Mouse (Mus musculus): ENCODE measurements around the gene Faap24.

GRCm38 (mm10) chr7:35388694-35389093, 7.9 kb downstream of the Faap24 start:
- TF ChIP-seq ZC3H11A (IDR thresholded peaks at IDR 0.05; ENCODE audit: borderline replicate concordance, low read depth, low read length) (no peak), ZNF384 (IDR thresholded peaks at IDR 0.05; ENCODE audit: low read depth, low read length) (no peak), MAFK (IDR thresholded peaks at IDR 0.05; ENCODE audit: insufficient read depth, low read depth, low read length) (no peak), HCFC1 (IDR thresholded peaks at IDR 0.05; ENCODE audit: borderline replicate concordance, insufficient read depth, low read length) (no peak)

Measured in ES-E14 (cell line).